Mouse (Mus musculus) c-Kit-positive CD71-positive TER-119-positive erythroid progenitor cells, embryonic 14.5 days (primary cell): ENCODE measurements around the gene Hmx2.

Experiments
- DNase-seq: peaks from one replicate; pipeline ENCODE4 v3.0.0-alpha.2; 2013; ENCODE audit warnings: low spot score

Gene Hmx2

GRCm38 (mm10) chr7:131548473-131548872 lies at the start of gene Hmx2:
Gene Hmx2, plus strand, starts transcription at chr7:131548773.
- no peak for DNase-seq

- no peak for DNase-seq
Measured at GRCm38 (mm10) chr7:131503739-131504138, 44.8 kb upstream of the Hmx2 start.

GRCm38 (mm10) chr7:131539979-131540378 lies 8.6 kb upstream of the Hmx2 start:
- DNase-seq: peak; percentile 58

GRCm38 (mm10) chr7:131541184-131542114 lies 7.1 kb upstream of the Hmx2 start:
- DNase-seq: no peak

- DNase-seq: no peak
Measured at GRCm38 (mm10) chr7:131542115-131542871, 6.3 kb upstream of the Hmx2 start, which contains the start of gene Hmx3. Gene Hmx3, plus strand, starts transcription at chr7:131542867.

GRCm38 (mm10) chr7:131542872-131543622 lies 5.5 kb upstream of the Hmx2 start:
- no peak for DNase-seq

GRCm38 (mm10) chr7:131543623-131544481 lies 4.7 kb upstream of the Hmx2 start:
- DNase-seq: no peak

- DNase-seq: no peak
Measured at GRCm38 (mm10) chr7:131544871-131545270, 3.7 kb upstream of the Hmx2 start.

GRCm38 (mm10) chr7:131545701-131546385 lies 2.7 kb upstream of the Hmx2 start:
- DNase-seq: no peak

GRCm38 (mm10) chr7:131546423-131546822 lies 2.1 kb upstream of the Hmx2 start:
- DNase-seq: no peak

GRCm38 (mm10) chr7:131547481-131547880 lies 1.1 kb upstream of the Hmx2 start:
- DNase-seq: no peak

- DNase-seq: no peak
Measured at GRCm38 (mm10) chr7:131551471-131551870, 2.9 kb downstream of the Hmx2 start.

- DNase-seq: no peak
Measured at GRCm38 (mm10) chr7:131551931-131552741, 3.6 kb downstream of the Hmx2 start.

GRCm38 (mm10) chr7:131552781-131553180 lies 4.2 kb downstream of the Hmx2 start:
- no peak for DNase-seq

GRCm38 (mm10) chr7:131553771-131554175 lies 5.2 kb downstream of the Hmx2 start:
- no peak for DNase-seq

GRCm38 (mm10) chr7:131554341-131555180 lies 6.0 kb downstream of the Hmx2 start:
- no peak for DNase-seq

GRCm38 (mm10) chr7:131555301-131556081 lies 6.9 kb downstream of the Hmx2 start:
- no peak for DNase-seq

- DNase-seq: no peak
Measured at GRCm38 (mm10) chr7:131556116-131556515, 7.5 kb downstream of the Hmx2 start.
